Mouse (Mus musculus): ENCODE measurements around the gene Olfr392.

The Olfr392 gene

DNA sequence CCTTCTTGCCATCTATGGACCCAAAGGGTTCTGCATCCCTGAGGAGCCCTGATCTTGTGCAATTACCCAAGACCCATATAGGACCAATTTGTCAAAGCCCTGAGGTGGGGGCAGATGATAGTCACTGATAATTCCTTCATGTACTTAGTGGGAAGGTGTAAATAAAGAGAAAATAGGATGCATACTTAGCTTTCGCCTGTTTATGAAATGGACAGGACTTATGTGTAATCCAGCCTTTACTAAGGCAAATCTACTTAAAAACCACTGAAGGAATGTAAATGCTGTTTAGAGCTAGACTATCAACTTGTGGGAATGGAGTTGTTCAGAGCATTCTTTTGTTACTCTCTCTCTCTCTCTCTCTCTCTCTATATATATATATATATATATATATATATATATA is at the start of gene Olfr392:
Gene Olfr392 (minus strand): TSS at position 101 of the 400 bp plus-strand sequence.
- DNase-seq (ENCODE audit: low spot score in 2 of 2) = no peak

DNA sequence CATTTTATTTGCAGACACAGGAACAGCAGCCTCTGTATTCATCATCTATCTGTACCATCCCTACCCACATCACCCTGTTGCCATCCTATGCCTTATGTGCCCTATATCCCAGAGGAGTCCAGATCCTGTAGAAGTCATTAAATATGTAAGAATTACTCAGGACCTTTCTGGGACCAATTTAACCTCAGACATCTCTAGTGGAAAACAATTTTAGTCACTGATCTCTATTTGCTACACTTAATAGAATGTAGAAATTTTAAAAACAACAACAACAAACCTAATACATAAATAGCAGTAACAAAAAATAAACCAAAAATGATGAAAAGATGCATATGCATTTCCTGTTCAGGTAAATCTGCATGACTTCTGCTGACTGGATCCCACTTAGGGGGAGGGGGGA is 34.5 kb upstream of the Olfr392 start, which contains the start of gene Olfr393:
Gene Olfr393 (minus strand): TSS at position 101 of the 400 bp plus-strand sequence.
- DNase-seq (ENCODE audit: low spot score in 2 of 2) = no peak

DNA sequence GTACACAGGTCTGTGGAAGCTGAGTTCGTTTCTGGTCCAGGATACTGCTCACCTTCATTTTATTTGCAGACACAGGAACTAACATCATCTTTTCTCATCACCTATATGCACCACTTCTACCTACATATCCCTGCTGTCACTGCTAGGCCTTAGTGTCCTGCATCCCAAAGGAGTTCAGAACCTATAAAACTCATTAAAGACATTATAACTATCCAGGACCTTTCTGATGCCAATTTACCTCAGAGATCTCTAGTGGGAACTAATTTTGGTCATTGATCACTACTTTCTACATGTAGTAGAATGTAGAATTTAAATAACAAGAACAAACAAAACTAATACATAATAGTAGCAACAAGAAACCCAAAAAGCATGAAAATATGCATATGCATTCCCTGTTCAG is 13.9 kb downstream of the Olfr392 start, which contains the start of gene Olfr391-ps:
Gene Olfr391-ps (minus strand): TSS at position 101 of the 400 bp plus-strand sequence.
- no peak for DNase-seq (ENCODE audit: low spot score in 2 of 2)

GRCm38 (mm10) chr11:73782664-73783063 is 34.2 kb downstream of the Olfr392 start, which contains the start of gene Olfr390:
Gene Olfr390 (plus strand): TSS chr11:73782964.
- DNase-seq (ENCODE audit: low spot score in 2 of 2) = no peak

DNA sequence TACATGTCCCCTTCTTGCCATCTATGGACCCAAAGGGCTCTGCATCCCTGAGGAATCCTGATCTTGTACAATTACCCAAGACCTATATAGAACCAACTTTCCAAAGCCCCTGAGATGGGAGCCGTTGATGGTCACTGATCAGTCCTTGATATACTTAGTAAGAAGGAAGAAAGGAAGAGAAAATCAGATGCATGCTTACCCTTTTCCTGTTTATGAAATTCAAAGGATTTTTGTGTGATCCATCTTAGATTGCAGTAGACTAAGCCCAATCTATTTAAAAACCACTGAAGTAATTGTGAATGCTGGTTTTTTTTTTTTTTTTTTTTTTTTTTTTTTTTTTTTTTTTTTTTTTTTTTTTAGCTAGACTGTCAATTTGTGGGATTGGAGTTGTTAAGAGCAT is 36.2 kb downstream of the Olfr392 start, which contains the start of gene Olfr389:
Gene Olfr389 (minus strand): TSS at position 101 of the 400 bp plus-strand sequence.
- DNase-seq (ENCODE audit: low spot score in 2 of 2) = no peak

Data from frontal cortex, postnatal 14 days (tissue).